Mouse (Mus musculus) MEL (cell line): ENCODE results near the gene Hmgb1. TPM values are rescaled to one million over a fixed set of nuclear protein-coding genes. Genes with fewer than 3 reads are reported as not detected.
A peak's percentile ranks its signal among the peaks of the same experiment; 100 is the strongest.

ENCODE experiments used
- DNase-seq: peaks from one replicate; pipeline ENCODE4 v3.0.0; 2011; ENCODE audit warnings: low read depth, low spot score
- H3K27ac ChIP-seq: 2 replicates; pipeline ENCODE4 v1.5.1; 2012; ENCODE audit warnings: low read depth, mild to moderate bottlenecking, control low read depth, low read length, moderate library complexity; ENCODE audit not compliant: control insufficient read depth
- H3K27me3 ChIP-seq, 2 experiments: fragments of 150-350 bp in 1 of 2; sonication (generic) in 1 of 2; 2 replicates each; pipeline ENCODE4 v1.6.1; 2012; ENCODE audit warnings: low read length in 2 of 2, mild to moderate bottlenecking in 2 of 2, improper control_type of control experiment in 1 of 2, moderate library complexity in 1 of 2; ENCODE audit not compliant: insufficient read depth in 2 of 2, control insufficient read depth in 1 of 2
- H3K36me3 ChIP-seq, 2 experiments: 2 replicates each; pipeline ENCODE4 v1.6.1; 2012 to 2014; ENCODE audit warnings: low read length in 2 of 2, improper control_type of control experiment in 1 of 2, inconsistent platforms in 1 of 2, mild to moderate bottlenecking in 1 of 2; ENCODE audit not compliant: insufficient read depth in 2 of 2, control insufficient read depth in 1 of 2
- H3K4me1 ChIP-seq, 2 experiments: fragments of 150-350 bp in 1 of 2; sonication (generic) in 1 of 2; 2 replicates each; pipeline ENCODE4 v1.6.1; 2012; ENCODE audit warnings: low read length in 2 of 2, improper control_type of control experiment in 1 of 2, mild to moderate bottlenecking in 1 of 2; ENCODE audit not compliant: insufficient read depth in 2 of 2, control insufficient read depth in 1 of 2
- H3K4me3 ChIP-seq, 2 experiments: fragments of 150-350 bp in 1 of 2; sonication (generic) in 1 of 2; 2 replicates each; pipeline ENCODE4 v1.5.1; 2012; ENCODE audit warnings: low read depth in 2 of 2, low read length in 2 of 2, mild to moderate bottlenecking in 2 of 2, moderate library complexity in 2 of 2, control low read depth in 1 of 2, improper control_type of control experiment in 1 of 2; ENCODE audit not compliant: control insufficient read depth in 1 of 2, insufficient read depth in 1 of 2
- H3K79me2 ChIP-seq: 2 replicates; pipeline ENCODE4 v1.6.1; 2012; ENCODE audit warnings: mild to moderate bottlenecking, low read length, moderate library complexity; ENCODE audit not compliant: control insufficient read depth, poor library complexity, insufficient read depth
- H3K9ac ChIP-seq: 2 replicates; pipeline ENCODE4 v1.6.1; 2012; ENCODE audit warnings: low read depth, mild to moderate bottlenecking, control low read depth, low read length, moderate library complexity; ENCODE audit not compliant: control insufficient read depth, poor library complexity, severe bottlenecking
- H3K9me3 ChIP-seq: fragments of 150-350 bp; sonication (generic); replicated peaks from 2 replicates; pipeline ENCODE4 v1.6.1; 2012; ENCODE audit warnings: mild to moderate bottlenecking, low read length, improper control_type of control experiment, moderate library complexity; ENCODE audit not compliant: insufficient read depth
- CTCF ChIP-seq, 3 experiments: IDR thresholded peaks in 2 of 3; conservative IDR thresholded peaks in 1 of 3; 2 replicates each; pipeline ENCODE4 v1.5.1; 2011 to 2012; ENCODE audit warnings: low read length in 3 of 3, low read depth in 2 of 3, mild to moderate bottlenecking in 2 of 3, improper control_type of control experiment in 1 of 3, inconsistent platforms in 1 of 3, mixed read lengths in 1 of 3, moderate library complexity in 1 of 3; ENCODE audit not compliant: control insufficient read depth in 1 of 3, insufficient read depth in 1 of 3, poor library complexity in 1 of 3, severe bottlenecking in 1 of 3
- E2F4 ChIP-seq: IDR thresholded peaks from 2 replicates; pipeline ENCODE4 v1.6.1; 2011; ENCODE audit warnings: low read depth, low read length, improper control_type of control experiment, borderline replicate concordance
- EP300 ChIP-seq, 2 experiments: IDR thresholded peaks; 2 replicates each; pipeline ENCODE4 v1.6.1; 2011; ENCODE audit warnings: improper control_type of control experiment in 2 of 2, low read length in 2 of 2, low read depth in 1 of 2, mild to moderate bottlenecking in 1 of 2
- ETS1 ChIP-seq: IDR thresholded peaks from 2 replicates; pipeline ENCODE4 v1.6.1; 2012; ENCODE audit warnings: low read depth, mild to moderate bottlenecking, inconsistent platforms, low read length, improper control_type of control experiment, moderate library complexity
- GABPA ChIP-seq: IDR thresholded peaks from 2 replicates; pipeline ENCODE4 v1.6.1; 2012; ENCODE audit warnings: low read depth, mild to moderate bottlenecking, inconsistent platforms, low read length, improper control_type of control experiment, moderate library complexity
- GATA1 ChIP-seq: IDR thresholded peaks from 2 replicates; pipeline ENCODE4 v1.6.1; 2011; ENCODE audit warnings: low read depth, low read length, improper control_type of control experiment
- HCFC1 ChIP-seq: IDR thresholded peaks from 2 replicates; pipeline ENCODE4 v1.6.1; 2012; ENCODE audit warnings: low read depth, mild to moderate bottlenecking, inconsistent platforms, low read length, improper control_type of control experiment, moderate library complexity
- KAT2A ChIP-seq: conservative IDR thresholded peaks from 2 replicates; pipeline ENCODE4 v1.6.1; 2012; ENCODE audit warnings: low read depth, low read length, improper control_type of control experiment, inconsistent platforms
- MAFK ChIP-seq: IDR thresholded peaks from 2 replicates; pipeline ENCODE4 v1.6.1; 2011; ENCODE audit warnings: low read depth, mild to moderate bottlenecking, low read length, improper control_type of control experiment, borderline replicate concordance
- MAX ChIP-seq: IDR thresholded peaks from 2 replicates; pipeline ENCODE4 v1.6.1; 2011; ENCODE audit warnings: low read length, improper control_type of control experiment
- MAZ ChIP-seq: IDR thresholded peaks from 2 replicates; pipeline ENCODE4 v1.6.1; 2012; ENCODE audit warnings: low read depth, mild to moderate bottlenecking, inconsistent platforms, low read length, improper control_type of control experiment
- MEF2A ChIP-seq: IDR thresholded peaks from 2 replicates; pipeline ENCODE4 v1.6.1; 2014; ENCODE audit warnings: low read depth, mild to moderate bottlenecking, inconsistent platforms, low read length, improper control_type of control experiment; ENCODE audit not compliant: poor library complexity, insufficient replicate concordance, severe bottlenecking; ENCODE audit errors: extremely low read depth
- MXI1 ChIP-seq: IDR thresholded peaks from 2 replicates; pipeline ENCODE4 v1.6.1; 2011; ENCODE audit warnings: mild to moderate bottlenecking, low read depth, low read length, improper control_type of control experiment
- MYC ChIP-seq: IDR thresholded peaks from 2 replicates; pipeline ENCODE4 v1.6.1; 2011; ENCODE audit warnings: low read depth, mild to moderate bottlenecking, low read length, improper control_type of control experiment, moderate library complexity
- NELFE ChIP-seq: IDR thresholded peaks from 2 replicates; pipeline ENCODE4 v1.6.1; 2011; ENCODE audit warnings: low read depth, low read length, improper control_type of control experiment
- NRF1 ChIP-seq: IDR thresholded peaks from 2 replicates; pipeline ENCODE4 v1.6.1; 2014; ENCODE audit warnings: low read depth, mild to moderate bottlenecking, inconsistent platforms, low read length, improper control_type of control experiment, moderate library complexity; ENCODE audit not compliant: poor library complexity, insufficient read depth, severe bottlenecking
- POLR2AphosphoS5 ChIP-seq: IDR thresholded peaks from 2 replicates; pipeline ENCODE4 v1.6.1; 2012; ENCODE audit warnings: low read depth, borderline replicate concordance, mild to moderate bottlenecking, inconsistent platforms, low read length, moderate library complexity, mixed read lengths
- RAD21 ChIP-seq: IDR thresholded peaks from 2 replicates; pipeline ENCODE4 v1.6.1; 2011; ENCODE audit warnings: mild to moderate bottlenecking, low read depth, low read length, improper control_type of control experiment
- RCOR1 ChIP-seq: IDR thresholded peaks from 2 replicates; pipeline ENCODE4 v1.6.1; 2012; ENCODE audit warnings: low read depth, mild to moderate bottlenecking, inconsistent platforms, low read length, improper control_type of control experiment
- SIN3A ChIP-seq: IDR thresholded peaks from 2 replicates; pipeline ENCODE4 v1.6.1; 2012; ENCODE audit warnings: low read length, improper control_type of control experiment, inconsistent platforms
- SMC3 ChIP-seq: IDR thresholded peaks from 2 replicates; pipeline ENCODE4 v1.6.1; 2011; ENCODE audit warnings: low read depth, low read length, improper control_type of control experiment
- TBP ChIP-seq: IDR thresholded peaks from 2 replicates; pipeline ENCODE4 v1.8.0; 2011; ENCODE audit warnings: low read depth, low read length, improper control_type of control experiment
- USF2 ChIP-seq, 2 experiments: IDR thresholded peaks; 2 replicates each; pipeline ENCODE4 v1.6.1; 2011 to 2012; ENCODE audit warnings: improper control_type of control experiment in 2 of 2, low read length in 2 of 2, borderline replicate concordance in 1 of 2, inconsistent platforms in 1 of 2, low read depth in 1 of 2, mild to moderate bottlenecking in 1 of 2; ENCODE audit not compliant: insufficient read depth in 1 of 2
- ZC3H11A ChIP-seq: IDR thresholded peaks from 2 replicates; pipeline ENCODE4 v1.6.1; 2012; ENCODE audit warnings: low read depth, mild to moderate bottlenecking, inconsistent platforms, low read length, improper control_type of control experiment
- ZKSCAN1 ChIP-seq: IDR thresholded peaks from 2 replicates; pipeline ENCODE4 v1.6.1; 2012; ENCODE audit warnings: low read depth, mild to moderate bottlenecking, inconsistent platforms, low read length, improper control_type of control experiment, moderate library complexity
- ZMIZ1 ChIP-seq: IDR thresholded peaks from 2 replicates; pipeline ENCODE4 v1.6.1; 2012; ENCODE audit warnings: low read depth, mild to moderate bottlenecking, inconsistent platforms, low read length, improper control_type of control experiment, moderate library complexity
- polyA plus RNA-seq, 2 experiments: library from polyadenylated mRNA; stranded (reverse) in 1 of 2; unstranded in 1 of 2; fragments of >175 nt in 1 of 2; fragments of >200 nt in 1 of 2; gene quantifications; 2 replicates each; pipeline versions ENCODE4 v1.2.1 to v1.2.4; 2012; ENCODE audit warnings: low replicate concordance in 2 of 2, low read depth in 1 of 2; ENCODE audit not compliant: insufficient read length in 2 of 2, insufficient read depth in 1 of 2, missing spikeins in 1 of 2
- total RNA-seq: library from RNA; depleted of rRNA; stranded (reverse); fragments of 300-350 nt; gene quantifications from 2 replicates; pipeline ENCODE4 v1.2.3, GENCODE M21; 2012

Hmgb1 gene
- total and polyA plus RNA-seq, 3 experiments = 600 to 678 TPM; not detected in 1

GRCm38 (mm10) chr5:149050588-149051160 lies 133.6 kb downstream of the Hmgb1 start:
- peak; percentile 47 for DNase-seq
- peaks cover 23 to 27% of the 10 kb centered on the region in 2 experiments for H3K36me3 ChIP-seq
- H3K27me3 ChIP-seq = no peaks in the 10 kb centered on the region
- peak overlapping the region; percentile 94 for H3K9ac ChIP-seq
- TF ChIP-seq KAT2A (no peak), HCFC1 (no peak), EP300 (IDR thresholded peaks at IDR 0.05; ENCODE audit: low read depth in 1 of 2, low read length in 2 of 2) (no peak), USF2 (IDR thresholded peaks at IDR 0.05; ENCODE audit: borderline replicate concordance in 1 of 2, insufficient read depth in 1 of 2, low read depth in 1 of 2, low read length in 2 of 2) (no peak), SMC3 (no peak), GABPA (no peak), RAD21 (no peak), POLR2AphosphoS5 (no peak), RCOR1 (no peak), NRF1 (no peak), ETS1 (no peak), MAZ (no peak), NELFE (no peak), MEF2A (no peak), GATA1 (no peak)
- H3K9me3 ChIP-seq = no peaks in the 10 kb centered on the region
- H3K79me2 ChIP-seq = peaks cover 33% of the 10 kb centered on the region
- peak overlapping the region; percentile 87 to 95 for H3K4me3 ChIP-seq
- H3K4me1 ChIP-seq = peaks cover 14 to 15% of the 10 kb centered on the region in 2 experiments; a peak in 3 of 4 replicates
- peak overlapping the region; percentile 96 for H3K27ac ChIP-seq

GRCm38 (mm10) chr5:149049435-149049834 lies 134.9 kb downstream of the Hmgb1 start:
- Histone ChIP-seq H3K36me3 (peaks cover 23 to 27% of the 10 kb centered on the region in 2 experiments), H3K27ac (no peak overlapping the region), H3K4me1 (peaks cover 14 to 15% of the 10 kb centered on the region in 2 experiments; a peak in 3 of 4 replicates), H3K4me3 (no peak overlapping the region), H3K9me3 (no peaks in the 10 kb centered on the region), H3K27me3 (no peaks in the 10 kb centered on the region), H3K9ac (no peak overlapping the region), H3K79me2 (peaks cover 33% of the 10 kb centered on the region)
- peak; percentile 69 for DNase-seq
- TF ChIP-seq GATA1 (peak; percentile 56; the same call in 1 of the 2 replicates), MAFK (no peak), SIN3A (peak; percentile 66), ZC3H11A (no peak), MAZ (no peak), SMC3 (no peak), EP300 (IDR thresholded peaks at IDR 0.05; ENCODE audit: low read depth in 1 of 2, low read length in 2 of 2) (peak in 1 of 2 experiments; percentile 32; a peak in 1 of 4 replicates), ZKSCAN1 (no peak), MXI1 (peak; percentile 42; the same call in 1 of the 2 replicates), MAX (peak; percentile 10; the same call in 1 of the 2 replicates), MEF2A (no peak), TBP (peak; percentile 42; the same call in 1 of the 2 replicates), HCFC1 (0 out of 2 replicates have a peak, but pooled peaks have one; percentile 17), CTCF (IDR thresholded peaks at IDR 0.05 in 2 of 3, conservative IDR thresholded peaks at IDR 0.05 in 1 of 3; ENCODE audit: control insufficient read depth in 1 of 3, insufficient read depth in 1 of 3, low read depth in 2 of 3, low read length in 3 of 3, poor library complexity in 1 of 3, severe bottlenecking in 1 of 3) (no peak), ZMIZ1 (no peak), RAD21 (no peak), MYC (0 out of 2 replicates have a peak, but pooled peaks have one; percentile 26), E2F4 (no peak)
